Mouse (Mus musculus) intestine, postnatal 0 days (tissue): ENCODE results near the gene Dab1. TPM values are rescaled to one million over a fixed set of nuclear protein-coding genes. Genes with fewer than 3 reads are reported as not detected.

Experiments used
- ATAC-seq: fragments of 200-750 bp; cut with Nextera tagmentation; 2 replicates; pipeline ENCODE4 v1.8.0; 2017; ENCODE audit warnings: mild to moderate bottlenecking, moderate TSS enrichment, moderate library complexity
- H3K27ac ChIP-seq: fragments of 300-500 bp; sonication (generic); 2 replicates; pipeline ENCODE4 v1.5.1; 2014; ENCODE audit warnings: mild to moderate bottlenecking, low read depth, low read length, moderate library complexity
- H3K27me3 ChIP-seq: fragments of 300-500 bp; sonication (generic); replicated peaks from 2 replicates; pipeline ENCODE4 v1.6.1; 2014; ENCODE audit warnings: low read length, mixed read lengths; ENCODE audit not compliant: control insufficient read depth, insufficient read depth
- H3K36me3 ChIP-seq: fragments of 300-500 bp; sonication (generic); 2 replicates; pipeline ENCODE4 v1.6.1; 2014; ENCODE audit warnings: mild to moderate bottlenecking, moderate library complexity; ENCODE audit not compliant: control insufficient read depth, insufficient read depth
- H3K4me1 ChIP-seq: fragments of 300-500 bp; sonication (generic); replicated peaks from 2 replicates; pipeline ENCODE4 v1.6.1; 2014; ENCODE audit warnings: antibody characterized with exemption, low read length, mixed read lengths; ENCODE audit not compliant: control insufficient read depth, insufficient read depth
- H3K4me2 ChIP-seq: fragments of 300-500 bp; sonication (generic); replicated peaks from 2 replicates; pipeline ENCODE4 v1.6.1; 2014; ENCODE audit warnings: low read depth, mild to moderate bottlenecking, moderate library complexity
- H3K4me3 ChIP-seq: fragments of 300-500 bp; sonication (generic); 2 replicates; pipeline ENCODE4 v1.5.1; 2014; ENCODE audit warnings: low read depth, low read length
- H3K9ac ChIP-seq: fragments of 300-500 bp; sonication (generic); 2 replicates; pipeline ENCODE4 v1.6.1; 2014; ENCODE audit warnings: mild to moderate bottlenecking, low read depth, low read length
- H3K9me3 ChIP-seq: fragments of 300-500 bp; sonication (generic); 2 replicates; pipeline ENCODE4 v1.6.1; 2016; ENCODE audit warnings: mixed run types; ENCODE audit not compliant: control insufficient read depth
- CTCF ChIP-seq: sonication (generic); IDR thresholded peaks from 2 replicates; pipeline ENCODE4 v1.5.1; 2016; ENCODE audit warnings: low read depth, mild to moderate bottlenecking, control low read depth, antibody characterized with exemption, moderate library complexity
- WGBS: fragments of 180-500 bp; shearing (Covaris S2); extraction: QIAGEN DNeasy Blood & Tissue Kit; methylation state at CpG from one replicate; pipeline ENCODE4 v1.1.7; 2014; 5-methylcytosine and 5-hydroxymethylcytosine counted together
- polyA plus RNA-seq: library from polyadenylated mRNA; unstranded; fragments of >200 nt; fragmentation: Nextera tagmentation; extraction: Ambion mirVana; gene quantifications from 2 replicates; pipeline ENCODE4 v1.2.1, GENCODE M21; 2015

The Dab1 gene
- polyA plus RNA-seq, 1 experiment from 2014 or later = 61.3 TPM

DNA sequence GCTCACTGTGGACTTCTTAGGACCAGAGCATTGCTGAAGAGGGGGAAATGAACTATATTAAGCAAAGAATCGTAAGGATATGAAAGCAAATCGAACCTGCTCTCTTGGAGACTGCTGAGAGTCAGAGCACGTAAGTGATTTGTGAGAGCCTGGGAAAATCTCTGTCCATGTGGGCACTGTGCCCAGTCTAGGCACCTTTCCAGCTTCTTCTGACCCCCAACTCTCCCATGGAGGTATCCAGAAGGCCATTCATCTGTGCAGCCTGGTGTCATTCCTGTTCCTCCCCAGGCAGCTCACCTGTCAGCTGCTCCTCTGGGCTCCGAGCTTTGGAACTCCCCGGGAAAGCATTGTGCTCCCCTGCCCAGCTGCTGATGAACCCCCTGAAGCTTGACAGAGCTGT, 389.2 kb downstream of the Dab1 start:
- H3K27me3 ChIP-seq = no peaks in the 10 kb centered on the region
- no peak overlapping the region for H3K4me3 ChIP-seq
- H3K27ac ChIP-seq = no peak overlapping the region
- no peaks in the 10 kb centered on the region for H3K4me1 ChIP-seq
- ATAC-seq = no peak
- 53% methylated on average over 5 of the region's 5 CpGs for WGBS
- H3K9ac ChIP-seq = no peak overlapping the region
- no peaks in the 10 kb centered on the region for H3K36me3 ChIP-seq
- H3K9me3 ChIP-seq = no peaks in the 10 kb centered on the region
- TF ChIP-seq CTCF = no peak
- H3K4me2 ChIP-seq = no peak overlapping the region

DNA sequence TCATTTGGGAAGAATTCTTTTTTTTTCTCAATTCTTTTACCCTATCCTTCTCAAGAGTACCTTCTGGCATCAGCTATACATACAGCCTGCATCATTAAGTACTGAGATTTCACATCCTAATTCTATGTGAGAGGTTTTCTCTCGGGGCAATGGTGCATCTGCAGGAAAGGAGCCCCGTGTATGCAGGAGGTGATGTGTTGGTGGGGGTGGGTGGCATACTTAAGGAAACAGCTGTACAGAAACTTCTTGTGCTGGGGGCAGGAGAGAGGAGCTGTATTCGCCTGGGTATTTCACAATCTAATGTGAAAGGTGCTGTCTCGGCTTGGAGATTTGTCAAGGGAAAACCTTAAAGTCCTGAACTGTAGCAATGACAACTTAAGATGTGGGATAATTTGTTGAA, 392.5 kb downstream of the Dab1 start:
- Histone ChIP-seq H3K4me1 (no peaks in the 10 kb centered on the region), H3K27me3 (no peaks in the 10 kb centered on the region), H3K4me3 (no peak overlapping the region), H3K9ac (no peak overlapping the region), H3K9me3 (no peaks in the 10 kb centered on the region), H3K36me3 (no peaks in the 10 kb centered on the region), H3K27ac (no peak overlapping the region), H3K4me2 (no peak overlapping the region)
- 69% methylated on average over 4 of the region's 4 CpGs for WGBS
- no peak for ATAC-seq
- no peak for TF ChIP-seq CTCF

DNA sequence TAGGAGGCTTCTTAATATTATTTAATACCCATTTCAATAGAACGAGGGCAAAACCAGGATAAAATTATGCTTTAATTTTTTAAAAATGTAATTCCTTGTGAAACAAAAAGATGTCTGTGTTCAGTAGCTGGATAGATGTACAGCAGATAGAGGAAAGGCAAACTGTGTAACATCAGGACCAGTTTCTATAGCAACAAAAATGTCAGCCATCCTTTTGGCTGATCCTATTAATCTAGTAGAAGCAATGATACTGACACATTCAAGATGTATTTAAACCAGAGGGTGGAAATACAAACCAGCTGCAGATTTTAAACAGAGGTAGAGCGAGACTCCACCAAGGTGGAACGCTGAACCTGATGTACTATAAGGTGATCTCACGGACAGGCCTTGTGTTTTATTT, 393.0 kb downstream of the Dab1 start:
- no peak for ATAC-seq
- Histone ChIP-seq H3K9ac (no peak overlapping the region), H3K36me3 (no peaks in the 10 kb centered on the region), H3K4me3 (no peak overlapping the region), H3K27ac (no peak overlapping the region), H3K27me3 (no peaks in the 10 kb centered on the region), H3K9me3 (no peaks in the 10 kb centered on the region), H3K4me1 (no peaks in the 10 kb centered on the region), H3K4me2 (no peak overlapping the region)
- TF ChIP-seq CTCF = no peak
- 68% methylated on average over 4 of the region's 4 CpGs for WGBS

DNA sequence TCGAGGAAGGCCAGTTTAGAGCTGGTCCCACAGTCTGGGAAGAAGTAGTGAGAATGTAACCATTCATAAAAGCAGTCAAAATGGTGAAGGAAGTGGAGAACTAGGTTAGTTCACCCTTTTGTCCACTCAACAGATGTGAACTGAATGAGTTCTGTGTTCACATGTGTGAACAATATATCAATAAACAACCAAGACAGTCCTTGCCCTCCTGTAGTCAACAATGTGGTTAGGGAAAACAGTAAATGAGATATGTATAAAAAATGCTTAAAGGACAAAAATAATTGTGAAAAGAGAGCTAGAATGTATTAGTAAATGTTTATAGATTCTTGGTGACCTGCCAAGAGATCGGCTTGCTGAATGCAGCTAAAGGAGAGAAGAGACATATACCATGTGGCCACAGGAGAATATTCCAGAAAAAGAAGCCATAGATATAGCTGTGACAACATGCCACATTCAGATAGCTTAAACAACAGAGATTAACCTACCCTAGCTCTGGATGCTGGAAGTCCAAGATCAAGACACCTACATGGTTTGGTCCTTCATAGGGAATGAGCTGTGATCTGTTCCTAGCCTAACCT, 406.0 kb downstream of the Dab1 start:
- Histone ChIP-seq H3K9ac (no peak overlapping the region), H3K27me3 (no peaks in the 10 kb centered on the region), H3K36me3 (no peaks in the 10 kb centered on the region), H3K27ac (no peak overlapping the region), H3K9me3 (no peaks in the 10 kb centered on the region), H3K4me2 (no peak overlapping the region), H3K4me3 (no peak overlapping the region), H3K4me1 (no peaks in the 10 kb centered on the region)
- no peak for TF ChIP-seq CTCF
- WGBS = 54% methylated on average over 2 of the region's 2 CpGs
- no peak for ATAC-seq

DNA sequence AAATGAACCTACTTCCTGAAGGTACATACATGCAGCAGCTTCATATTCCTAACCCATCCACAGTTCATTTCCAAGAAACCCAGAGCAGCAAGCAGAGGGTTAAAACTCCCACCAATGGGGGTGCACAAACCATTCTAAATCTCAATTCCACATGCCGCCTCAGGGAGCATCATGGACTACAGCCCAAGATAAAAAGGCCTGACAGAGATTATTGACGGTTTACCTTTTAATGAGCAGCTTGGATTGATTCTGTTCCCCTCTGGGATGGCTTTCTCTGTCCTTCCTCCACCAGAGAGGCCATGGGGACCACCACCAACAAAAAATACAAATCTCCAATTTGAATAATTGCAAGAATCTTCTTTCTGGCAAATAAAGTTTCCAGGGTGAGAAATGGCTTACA, 407.7 kb downstream of the Dab1 start:
- no peaks in the 10 kb centered on the region for H3K27me3 ChIP-seq
- ATAC-seq = no peak
- no peak for TF ChIP-seq CTCF
- H3K27ac ChIP-seq = no peak overlapping the region
- no peak overlapping the region for H3K4me2 ChIP-seq
- no peaks in the 10 kb centered on the region for H3K4me1 ChIP-seq
- H3K36me3 ChIP-seq = no peaks in the 10 kb centered on the region
- H3K9ac ChIP-seq = no peak overlapping the region
- WGBS = 39% methylated on average over 2 of the region's 2 CpGs
- H3K9me3 ChIP-seq = no peaks in the 10 kb centered on the region
- no peak overlapping the region for H3K4me3 ChIP-seq

DNA sequence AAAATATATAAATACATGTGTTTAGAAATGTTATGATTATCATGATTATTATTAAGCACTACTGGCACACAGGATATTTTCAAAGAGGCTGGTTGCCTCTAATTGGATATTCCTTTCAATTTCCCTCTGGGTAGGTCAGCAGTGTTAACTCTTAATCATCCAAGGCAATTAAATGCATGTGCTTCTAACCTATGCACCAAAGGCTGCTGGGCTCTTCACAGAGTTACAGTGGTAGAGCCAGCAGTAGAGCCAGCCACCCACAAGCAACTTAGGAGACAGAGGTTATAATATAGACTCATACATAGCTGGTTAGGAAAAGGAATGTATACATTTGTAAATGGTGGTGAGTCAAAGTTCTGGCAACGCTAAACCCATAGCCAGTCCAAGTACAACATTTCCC, 408.1 kb downstream of the Dab1 start:
- H3K36me3 ChIP-seq = no peaks in the 10 kb centered on the region
- WGBS = 79% methylated on average over 1 of the region's 1 CpGs
- no peak for ATAC-seq
- no peaks in the 10 kb centered on the region for H3K9me3 ChIP-seq
- no peaks in the 10 kb centered on the region for H3K27me3 ChIP-seq
- no peak overlapping the region for H3K4me3 ChIP-seq
- H3K4me2 ChIP-seq = no peak overlapping the region
- H3K9ac ChIP-seq = no peak overlapping the region
- no peak overlapping the region for H3K27ac ChIP-seq
- H3K4me1 ChIP-seq = no peaks in the 10 kb centered on the region
- no peak for TF ChIP-seq CTCF

DNA sequence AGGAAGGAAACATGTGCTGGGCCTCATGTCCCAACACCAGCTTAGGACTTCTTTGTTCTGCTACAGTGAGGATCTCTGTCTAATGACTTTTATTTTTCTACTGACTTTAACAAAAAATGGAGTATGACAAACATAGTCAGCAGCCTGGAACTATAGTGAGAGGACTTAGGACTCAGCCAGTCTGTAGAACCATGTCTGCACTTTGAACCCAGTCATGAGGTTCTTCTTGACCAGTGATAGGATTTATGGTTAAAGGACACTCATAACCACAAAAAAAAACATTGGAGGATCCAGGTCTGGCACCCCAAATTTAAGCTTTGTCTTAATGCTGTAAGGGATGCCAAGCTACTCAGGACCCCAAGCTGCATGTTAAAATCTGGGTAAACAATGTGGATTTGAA, 416.9 kb downstream of the Dab1 start:
- Histone ChIP-seq H3K9ac (no peak overlapping the region), H3K36me3 (no peaks in the 10 kb centered on the region), H3K4me3 (no peak overlapping the region), H3K27me3 (no peaks in the 10 kb centered on the region), H3K4me2 (no peak overlapping the region), H3K9me3 (no peaks in the 10 kb centered on the region), H3K27ac (no peak overlapping the region), H3K4me1 (no peaks in the 10 kb centered on the region)
- ATAC-seq = no peak; the same call in 1 of the 2 replicates
- no peak for TF ChIP-seq CTCF
